Mouse (Mus musculus) ES-Bruce4 (cell line): Measurements from ENCODE around the gene H2afz.

ENCODE experiments used
- CTCF ChIP-seq: IDR thresholded peaks from one replicate; pipeline ENCODE4 v1.8.1; 2011; ENCODE audit warnings: low read depth, low read length
- EP300 ChIP-seq: IDR thresholded peaks from 2 replicates; pipeline ENCODE4 v1.6.1; 2011; ENCODE audit warnings: low read depth, low read length; ENCODE audit not compliant: insufficient read depth

- TF ChIP-seq CTCF = no peak
- no peak for TF ChIP-seq EP300
Observed at GRCm38 (mm10) chr3:137896867-137897266, 32.6 kb downstream of the H2afz start.
